Mouse (Mus musculus) heart, postnatal 0 days (tissue): ENCODE results near the gene Rasgef1b.

ENCODE experiments used
- CTCF ChIP-seq: IDR thresholded peaks from 2 replicates; pipeline ENCODE4 v1.5.1; 2016; ENCODE audit warnings: antibody characterized with exemption, control low read depth, low read depth
- EP300 ChIP-seq: IDR thresholded peaks from 2 replicates; pipeline ENCODE4 v1.6.1; 2016; ENCODE audit warnings: antibody characterized with exemption, low read depth

GRCm38 (mm10) chr5:99497856-99498255 is 231.0 kb downstream of the Rasgef1b start:
- TF ChIP-seq CTCF = no peak
- TF ChIP-seq EP300 = no peak
